Mouse (Mus musculus): ENCODE results near the gene Ftl1.
"Not testable (repeated sequence)": the region's sequence is repeated elsewhere in the genome, so short reads cannot be mapped to it uniquely, and the experiment has no call there.

Ftl1 gene

GRCm38 (mm10) chr7:45459564-45460140 is at the start of gene Ftl1:
Gene Ftl1, minus strand, starts transcription at chr7:45459884.
- in situ Hi-C loops (cut with MboI, MseI): not testable (repeated sequence)

GRCm38 (mm10) chr7:45509181-45509882 is 49.6 kb upstream of the Ftl1 start:
- in situ Hi-C loops (cut with MboI, MseI): no loop called here

GRCm38 (mm10) chr7:45508561-45508960 is 48.9 kb upstream of the Ftl1 start:
- in situ Hi-C loops (cut with MboI, MseI): no loop called here

- in situ Hi-C loops (cut with MboI, MseI): no loop called here
Observed at GRCm38 (mm10) chr7:45507583-45507982, 47.9 kb upstream of the Ftl1 start.

- in situ Hi-C loops (cut with MboI, MseI): no loop called here
Observed at GRCm38 (mm10) chr7:45498427-45498826, 38.7 kb upstream of the Ftl1 start.

GRCm38 (mm10) chr7:45494548-45494947 is 34.9 kb upstream of the Ftl1 start:
- in situ Hi-C loops (cut with MboI, MseI): no loop called here

GRCm38 (mm10) chr7:45492951-45493350 is 33.3 kb upstream of the Ftl1 start:
- in situ Hi-C loops (cut with MboI, MseI): no loop called here

GRCm38 (mm10) chr7:45492225-45492844 is 32.7 kb upstream of the Ftl1 start:
- in situ Hi-C loops (cut with MboI, MseI): no loop called here

- in situ Hi-C loops (cut with MboI, MseI): no loop called here
Observed at GRCm38 (mm10) chr7:45491264-45491663, 31.6 kb upstream of the Ftl1 start.

- in situ Hi-C loops (cut with MboI, MseI): no loop called here
Observed at GRCm38 (mm10) chr7:45490822-45491221, 31.1 kb upstream of the Ftl1 start.

- in situ Hi-C loops (cut with MboI, MseI): no loop called here
Observed at GRCm38 (mm10) chr7:45489578-45489977, 29.9 kb upstream of the Ftl1 start.

- in situ Hi-C loops (cut with MboI, MseI): no loop called here
Observed at GRCm38 (mm10) chr7:45488293-45489204, 28.9 kb upstream of the Ftl1 start, which contains the start of gene Dhdh. Gene Dhdh, minus strand, starts transcription at chr7:45488805.

GRCm38 (mm10) chr7:45487861-45488292 is 28.2 kb upstream of the Ftl1 start:
- in situ Hi-C loops (cut with MboI, MseI): no loop called here

- in situ Hi-C loops (cut with MboI, MseI): no loop called here
Observed at GRCm38 (mm10) chr7:45486761-45487415, 27.2 kb upstream of the Ftl1 start, which contains the start of gene Gm45808. Gene Gm45808, minus strand, starts transcription at chr7:45486811.

- in situ Hi-C loops (cut with MboI, MseI): no loop called here
Observed at GRCm38 (mm10) chr7:45486158-45486557, 26.5 kb upstream of the Ftl1 start.

- in situ Hi-C loops (cut with MboI, MseI): not testable (repeated sequence)
Observed at GRCm38 (mm10) chr7:45484985-45485384, 25.3 kb upstream of the Ftl1 start.

GRCm38 (mm10) chr7:45482166-45482565 is 22.5 kb upstream of the Ftl1 start:
- in situ Hi-C loops (cut with MboI, MseI): no loop called here

GRCm38 (mm10) chr7:45481374-45481927 is 21.8 kb upstream of the Ftl1 start, which contains the start of gene Tulp2:
Gene Tulp2, plus strand, starts transcription at chr7:45481877.
- in situ Hi-C loops (cut with MboI, MseI): no loop called here

GRCm38 (mm10) chr7:45480310-45480709 is 20.6 kb upstream of the Ftl1 start:
- in situ Hi-C loops (cut with MboI, MseI): not testable (repeated sequence)

- in situ Hi-C loops (cut with MboI, MseI): loop anchor here (5.0 kb wide), 1 partner anchor 84 kb away; no protein-coding TSS in a partner anchor
Observed at GRCm38 (mm10) chr7:45478774-45479173, 19.1 kb upstream of the Ftl1 start.

GRCm38 (mm10) chr7:45477003-45477402 is 17.3 kb upstream of the Ftl1 start:
- in situ Hi-C loops (cut with MboI, MseI): loop anchor here (5.0 kb wide), 1 partner anchor 85 kb away; no protein-coding TSS in a partner anchor
